Mouse (Mus musculus): ENCODE measurements around the gene Gjc2.
A peak's percentile ranks its signal among the peaks of the same experiment; 100 is the strongest.

The Gjc2 gene

DNA sequence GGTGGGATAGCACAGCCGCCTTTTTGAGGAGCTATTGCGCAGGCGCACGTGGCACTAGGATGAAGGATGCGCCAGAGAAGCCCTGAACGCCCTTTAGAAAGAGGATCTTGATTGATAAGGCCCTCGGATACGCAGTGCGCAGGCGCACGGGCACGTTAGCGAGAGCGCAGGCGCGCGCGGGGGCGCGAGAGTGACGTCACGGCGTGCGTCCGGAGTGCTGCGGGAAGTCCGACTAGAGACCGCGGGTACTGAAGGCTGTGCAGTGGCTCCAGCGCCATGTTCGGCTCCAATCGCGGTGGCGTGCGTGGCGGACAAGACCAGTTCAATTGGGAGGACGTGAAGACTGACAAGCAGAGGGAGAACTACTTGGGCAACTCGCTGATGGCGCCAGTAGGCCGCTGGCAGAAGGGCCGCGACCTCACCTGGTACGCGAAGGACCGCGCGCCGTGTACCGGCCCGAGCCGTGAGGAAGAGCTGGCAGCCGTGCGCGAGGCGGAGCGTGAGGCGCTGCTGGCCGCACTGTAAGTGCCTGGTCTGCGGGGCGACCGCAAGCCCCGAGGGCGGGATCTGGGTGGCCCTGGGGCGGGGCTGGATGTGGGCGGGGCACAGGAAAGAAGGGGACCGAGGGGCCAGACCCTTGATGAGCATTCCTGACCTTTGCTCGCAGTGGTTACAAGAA, 25.3 kb upstream of the Gjc2 start, which contains the start of gene 2310033P09Rik:
TSS of gene 2310033P09Rik (plus strand) at position 169 of the 679 bp plus-strand sequence.
- DNase-seq (ENCODE audit: low read depth, low spot score) = peak; percentile 90

DNA sequence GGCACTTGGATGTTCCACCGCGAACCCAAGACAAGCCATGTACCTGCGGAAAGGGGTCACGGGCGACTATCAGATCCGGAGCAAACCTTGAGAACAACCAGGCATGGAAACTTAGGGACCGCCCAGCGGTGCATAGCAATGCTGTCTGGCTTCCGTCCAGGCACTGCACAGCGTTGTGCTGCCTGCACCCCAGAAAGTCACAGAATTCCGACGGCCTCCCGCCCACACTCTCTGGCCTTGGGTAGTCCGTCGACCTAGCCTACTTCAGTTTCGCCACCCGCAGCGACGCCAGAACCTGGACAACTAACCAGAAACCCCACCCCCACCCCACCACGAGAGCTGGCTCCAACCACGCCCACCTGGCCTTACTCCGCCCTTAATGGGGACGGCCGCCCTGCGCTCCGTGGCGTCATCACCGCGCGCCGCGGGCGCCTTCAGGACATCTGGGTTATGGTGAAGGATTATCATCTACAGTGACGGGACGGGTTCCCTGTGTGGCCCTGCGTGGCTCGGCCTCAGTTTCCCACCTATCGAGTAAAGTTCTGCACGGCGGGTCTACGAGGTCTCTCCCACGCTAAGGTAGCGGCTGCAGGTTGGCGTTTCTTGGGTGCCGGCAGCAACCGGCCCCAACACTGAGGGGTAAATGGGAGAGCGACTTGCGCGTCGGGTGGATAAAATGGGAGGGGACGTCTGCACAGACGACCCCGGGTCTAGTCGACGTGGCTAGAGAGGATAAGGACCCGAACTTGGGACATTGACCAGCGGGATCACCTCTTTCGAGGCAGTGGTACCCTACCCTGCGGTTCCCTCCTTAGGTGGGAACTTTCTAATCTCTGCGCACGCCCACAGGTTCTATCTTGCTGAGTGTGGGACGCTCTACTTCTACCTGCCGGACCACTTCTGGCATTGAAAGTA, 19.3 kb upstream of the Gjc2 start, which contains the start of gene Mrpl55:
TSS of gene Mrpl55 (plus strand) at position 406 of the 915 bp plus-strand sequence.
- DNase-seq (ENCODE audit: low read depth, low spot score) = peak; percentile 86

DNA sequence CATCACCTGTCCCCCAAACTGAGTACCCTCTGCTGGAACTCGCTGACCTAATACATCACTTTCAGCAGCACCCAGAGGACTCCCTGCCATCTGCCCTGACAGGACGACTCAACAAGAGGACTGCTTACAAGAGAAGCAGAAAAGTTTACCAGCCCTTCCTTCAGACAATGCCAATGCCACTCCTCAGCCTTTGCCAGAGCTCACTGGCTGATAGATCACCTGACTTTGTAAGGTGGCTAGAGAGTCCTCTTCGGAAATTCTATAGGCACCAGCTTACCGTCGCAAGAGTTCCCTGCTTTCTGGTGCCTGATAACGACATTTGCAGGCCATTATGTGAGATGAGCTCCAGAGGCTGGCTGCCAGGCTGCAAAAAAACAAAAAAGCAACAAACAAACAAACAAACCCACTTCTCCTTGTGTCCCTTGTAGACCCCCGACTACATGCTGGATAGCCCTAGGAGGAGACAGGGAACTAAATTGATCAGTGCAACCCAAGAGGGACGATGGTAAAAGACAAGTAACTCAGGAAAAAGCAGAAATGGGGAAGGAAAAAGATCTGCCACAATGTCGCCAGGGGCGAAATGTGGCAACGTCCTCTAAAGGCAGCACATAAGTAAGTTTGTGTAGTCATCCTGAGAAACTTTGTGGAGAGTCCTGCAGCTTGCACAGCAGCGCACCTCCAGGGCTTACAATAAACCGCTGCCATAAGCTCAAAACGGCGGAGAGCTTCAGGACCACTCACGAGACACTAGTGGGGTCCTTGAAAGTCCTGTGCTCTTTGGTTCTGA, 18.4 kb upstream of the Gjc2 start:
- DNase-seq (ENCODE audit: low read depth, low spot score) = no peak

DNA sequence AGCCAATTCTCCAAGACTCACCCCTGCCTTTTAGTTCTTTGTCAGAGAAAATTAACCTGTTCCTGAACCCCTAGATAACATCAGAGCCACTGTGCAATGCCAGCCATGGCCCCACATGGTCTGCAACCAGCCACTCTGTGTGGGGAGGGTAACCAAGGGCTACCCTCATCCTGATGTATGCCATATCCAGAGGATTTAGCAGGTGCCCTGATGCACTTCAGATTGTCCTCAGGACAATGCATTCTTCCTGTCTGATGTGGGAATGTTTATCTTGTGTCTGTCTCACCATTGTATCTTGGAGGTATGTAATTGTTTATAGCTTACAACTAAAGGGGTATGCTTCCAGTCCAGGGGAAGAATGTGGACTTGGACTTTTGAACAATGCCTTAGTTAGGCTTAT, 13.2 kb upstream of the Gjc2 start:
- DNase-seq (ENCODE audit: low read depth, low spot score) = no peak

DNA sequence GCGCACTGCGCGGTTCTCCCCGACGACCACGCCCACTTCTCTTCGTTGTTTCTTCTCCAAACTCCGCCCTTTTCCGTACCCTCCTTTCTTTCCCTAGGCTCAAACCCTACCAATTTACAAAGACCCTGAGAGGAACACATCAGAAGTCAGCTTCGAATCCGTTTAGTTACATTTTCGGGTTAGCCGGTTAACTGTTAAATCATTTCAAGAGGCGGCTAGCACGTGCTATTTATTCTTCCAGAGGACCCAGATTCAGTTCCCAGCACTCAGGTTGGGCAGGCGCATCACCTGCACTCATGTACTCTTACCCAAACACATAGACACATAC, 9.0 kb upstream of the Gjc2 start, which contains the start of gene Guk1:
TSS of gene Guk1 (minus strand) at position 154 of the 328 bp plus-strand sequence.
- DNase-seq (ENCODE audit: low read depth, low spot score) = no peak

DNA sequence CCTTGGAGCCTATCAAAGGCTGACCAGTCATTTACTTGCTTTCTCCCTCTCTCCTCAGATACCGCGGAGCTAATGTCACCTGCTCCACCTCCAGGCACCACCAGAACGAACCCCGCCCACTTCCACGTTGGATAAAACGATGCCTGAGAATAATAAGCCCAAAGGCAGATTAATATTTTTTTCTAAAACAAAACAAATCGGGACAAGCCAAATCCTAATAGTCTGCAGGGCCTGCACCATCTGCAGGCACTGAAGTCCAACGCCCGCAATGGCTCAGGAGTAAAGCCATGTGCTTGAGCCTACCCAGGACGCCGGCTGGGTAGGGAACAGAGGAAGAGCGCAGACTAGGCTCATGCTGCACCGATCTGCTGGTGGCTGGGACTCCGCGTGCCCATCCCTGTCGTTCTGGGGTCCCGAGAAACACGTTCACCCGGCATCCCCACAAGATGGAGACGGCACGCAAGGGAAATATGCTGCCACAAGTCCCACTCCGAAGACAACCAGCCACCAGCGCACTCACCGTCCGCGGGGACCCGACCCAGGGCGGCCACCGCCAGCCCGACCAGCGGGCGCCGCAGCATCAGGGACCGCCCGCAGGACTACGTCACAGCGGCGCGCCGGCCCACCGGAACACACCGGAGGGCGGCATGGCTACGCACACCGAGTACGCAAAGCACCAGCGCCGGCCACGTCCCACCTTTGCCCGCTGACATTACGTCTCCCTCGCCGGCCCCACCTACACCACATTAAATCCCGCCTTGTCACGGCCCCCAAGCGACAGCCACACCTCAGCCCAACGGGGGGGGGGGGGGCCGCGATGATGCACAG, 8.4 kb upstream of the Gjc2 start:
- peak; percentile 79 for DNase-seq (ENCODE audit: low read depth, low spot score)

DNA sequence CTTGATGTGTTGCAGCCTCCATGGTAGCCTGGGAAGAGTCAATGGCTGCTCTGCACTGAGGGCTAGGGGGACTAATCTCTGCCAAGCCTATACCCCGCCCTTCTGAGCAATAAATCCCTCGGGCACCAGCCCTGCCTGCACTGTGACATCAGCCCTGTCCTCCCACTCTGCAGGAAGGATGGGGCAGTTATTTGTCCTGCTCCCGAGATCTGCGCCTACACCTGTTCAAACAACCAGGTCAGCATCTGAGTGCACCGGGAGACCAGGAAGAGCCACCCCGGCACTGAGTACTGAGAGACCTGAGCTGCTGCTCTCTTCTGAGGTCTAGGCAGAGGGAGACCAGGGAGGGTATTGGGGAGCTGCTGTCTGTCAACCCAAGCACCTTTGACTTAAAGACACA, 4.7 kb upstream of the Gjc2 start:
- no peak for DNase-seq (ENCODE audit: low read depth, low spot score)

DNA sequence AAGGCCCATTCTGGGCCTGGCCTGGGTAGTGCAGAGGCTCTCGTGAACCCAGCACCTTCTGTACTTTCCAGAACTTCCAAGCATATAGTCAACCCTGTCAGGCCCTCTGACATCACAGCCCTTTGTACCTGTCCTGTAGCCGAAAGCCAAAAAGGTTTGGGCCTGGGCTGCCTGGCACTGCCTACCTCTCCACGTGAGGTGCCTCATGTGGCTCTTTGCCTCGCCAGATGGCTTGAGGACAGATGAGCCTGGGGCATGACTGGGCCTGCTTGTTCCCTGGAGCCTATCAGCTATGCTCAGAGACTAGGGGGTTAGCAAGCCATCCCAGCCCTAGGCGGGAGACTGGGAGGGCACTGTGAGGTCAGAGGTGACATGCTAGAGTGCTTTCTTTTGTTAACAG, 2.5 kb upstream of the Gjc2 start:
- DNase-seq (ENCODE audit: low read depth, low spot score) = no peak

DNA sequence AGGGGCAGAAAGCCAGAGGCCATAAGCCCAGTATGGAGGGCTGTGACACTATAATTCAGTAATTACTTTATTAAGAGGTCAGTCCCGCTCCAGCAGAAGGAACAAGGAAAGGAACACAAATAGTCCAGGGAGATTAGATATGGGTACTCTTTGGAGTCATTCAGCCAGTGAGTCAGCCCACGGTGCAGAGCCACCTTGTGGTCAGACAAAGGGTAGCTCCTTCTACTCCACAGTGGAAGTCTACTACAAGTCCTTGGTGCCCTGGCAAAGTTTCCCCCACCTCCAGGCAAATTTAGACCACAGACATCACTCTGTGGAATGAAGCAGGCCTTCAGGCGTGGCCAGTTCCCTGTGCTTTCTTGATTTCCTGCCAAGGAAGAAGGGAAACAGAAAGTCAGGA, 808 bp upstream of the Gjc2 start:
- no peak for DNase-seq (ENCODE audit: low read depth, low spot score)

DNA sequence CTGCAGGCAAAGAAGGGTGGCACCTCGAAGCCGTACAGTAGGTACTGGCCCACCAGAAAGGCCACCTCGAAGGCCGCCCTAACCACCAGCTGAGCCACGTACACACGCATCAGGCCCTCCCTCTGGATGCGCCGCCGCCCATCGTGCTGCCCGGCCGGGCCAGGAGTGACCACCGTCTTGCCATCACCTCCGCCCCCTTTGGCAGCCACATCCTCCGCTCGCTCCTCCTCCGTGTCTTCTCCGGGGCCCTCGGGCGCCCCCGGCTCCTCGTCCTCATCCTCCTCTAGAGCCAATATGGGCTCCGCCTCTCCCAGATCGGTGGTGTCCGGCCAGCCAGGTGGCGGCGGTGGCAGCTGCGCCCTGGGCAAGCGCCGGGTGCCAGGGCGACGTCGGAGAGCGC, 6.1 kb downstream of the Gjc2 start:
- no peak for DNase-seq (ENCODE audit: low read depth, low spot score)

DNA sequence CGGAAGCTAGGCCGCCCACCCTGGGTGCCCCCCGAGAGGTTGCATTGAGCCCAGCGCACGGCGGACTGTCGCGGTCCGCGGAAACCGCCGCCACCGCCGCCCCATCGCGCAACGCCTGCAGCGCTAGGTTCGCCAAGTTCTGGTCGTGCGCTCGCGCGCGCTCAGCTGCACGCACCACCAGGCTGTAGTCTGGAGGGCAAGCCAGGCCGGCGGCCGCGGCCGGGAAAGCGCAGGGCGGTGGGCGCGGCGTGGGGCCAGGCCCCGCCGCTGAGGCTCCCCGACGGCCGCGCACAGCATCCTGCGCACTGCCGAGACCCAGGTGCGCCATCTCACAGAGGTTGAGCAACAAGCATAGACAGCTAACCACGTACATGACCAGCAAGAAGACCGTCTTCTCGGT, 6.5 kb downstream of the Gjc2 start:
- no peak for DNase-seq (ENCODE audit: low read depth, low spot score)

DNA sequence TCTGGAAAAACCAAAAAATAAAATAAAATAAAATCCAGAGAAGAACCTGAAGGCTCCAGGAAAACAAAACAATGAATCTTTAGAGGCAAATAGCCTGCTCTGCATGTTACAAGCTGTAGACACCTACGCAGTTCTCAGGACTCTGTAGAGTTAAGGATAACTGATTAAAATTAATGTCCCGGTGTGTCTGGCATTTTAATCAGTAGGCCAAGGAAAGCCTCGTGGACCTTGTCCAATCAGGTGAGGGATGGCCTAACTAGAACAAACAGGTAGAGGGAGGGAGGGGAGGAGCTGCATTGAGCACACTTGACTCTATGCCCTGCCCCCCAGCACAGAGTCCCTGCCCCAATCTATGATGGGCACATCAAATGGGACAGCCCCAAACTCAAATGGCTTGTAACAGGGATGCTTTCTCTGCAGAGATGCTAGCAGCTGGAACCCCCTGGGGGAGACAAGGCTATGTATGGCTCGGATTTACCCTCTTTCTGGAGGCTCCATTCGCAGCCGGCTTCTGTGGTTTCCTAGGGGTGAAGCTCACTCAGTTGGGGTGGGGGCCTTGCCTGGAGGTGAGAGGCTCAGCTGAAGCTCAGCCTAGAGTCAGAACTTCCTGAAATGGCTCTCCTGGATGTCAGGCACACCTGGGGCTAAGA, 8.7 kb downstream of the Gjc2 start:
- no peak for DNase-seq (ENCODE audit: low read depth, low spot score)

DNA sequence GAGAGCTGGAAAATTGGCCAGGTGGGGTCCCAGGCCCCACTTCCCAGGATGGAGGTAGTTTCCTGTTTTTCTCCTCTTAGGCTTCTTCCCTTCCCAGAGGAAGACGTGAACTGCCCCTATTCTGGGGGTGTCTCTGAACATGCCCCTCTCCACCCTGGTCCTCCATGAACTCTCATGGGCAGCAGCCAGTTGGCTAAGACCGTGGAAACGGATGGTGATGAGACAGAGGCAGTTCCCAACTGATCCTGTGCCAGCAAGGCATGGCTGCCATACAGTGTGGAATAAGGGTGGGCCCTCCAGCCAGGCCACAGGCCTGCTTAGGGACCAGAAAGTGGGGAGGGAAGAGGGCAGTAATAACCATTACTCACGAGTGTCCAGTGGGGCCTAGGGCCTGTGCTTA, 12.5 kb downstream of the Gjc2 start:
- no peak for DNase-seq (ENCODE audit: low read depth, low spot score)

DNA sequence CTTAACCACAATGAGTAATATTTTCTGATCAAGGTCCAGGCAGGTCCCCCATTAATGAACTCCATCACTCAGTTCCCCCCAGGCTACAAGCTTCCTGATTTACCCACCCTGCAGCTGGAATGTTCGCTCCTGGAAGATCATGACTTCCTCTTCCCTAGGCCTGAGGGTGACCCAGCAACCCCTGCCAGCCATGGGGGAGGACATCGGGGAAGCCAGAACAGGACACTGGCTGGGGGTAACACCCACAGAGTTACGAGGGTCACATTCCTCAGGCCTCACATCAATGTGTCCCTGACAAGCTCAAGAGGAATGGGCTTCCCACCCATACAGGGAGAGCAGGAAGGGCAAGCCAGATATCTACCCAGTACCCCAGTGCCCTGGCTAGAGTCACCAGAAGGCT, 13.2 kb downstream of the Gjc2 start:
- DNase-seq (ENCODE audit: low read depth, low spot score) = no peak

DNA sequence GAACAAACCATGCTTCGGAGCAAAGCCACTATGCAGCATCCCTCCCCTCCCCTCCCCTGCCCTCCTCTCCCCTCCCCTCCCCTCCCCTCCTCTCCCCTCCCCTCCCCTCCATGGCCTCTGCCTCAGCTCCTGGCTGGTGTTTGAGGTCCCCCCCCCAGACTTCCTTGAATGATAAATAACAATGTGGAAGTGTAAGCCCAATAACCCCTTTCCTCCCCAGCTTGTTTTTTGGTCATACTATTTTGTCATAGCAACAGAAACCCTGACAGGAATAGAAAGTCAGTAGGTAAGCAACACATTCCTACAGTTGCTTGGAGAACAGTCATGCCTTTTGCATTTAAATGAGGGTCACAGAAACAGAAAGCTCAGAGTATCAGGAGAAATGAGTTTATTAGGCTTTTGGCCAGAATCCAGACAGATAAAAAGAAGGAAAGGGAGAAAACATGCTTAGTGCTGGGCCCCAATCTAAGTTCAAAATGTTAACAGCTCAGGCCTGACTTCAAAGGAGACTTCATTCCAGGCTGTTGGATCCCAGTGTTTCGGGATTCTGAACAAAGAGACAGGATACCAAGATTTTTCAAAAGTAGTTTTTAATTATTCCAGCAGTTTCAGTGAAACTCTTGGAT, 17.3 kb downstream of the Gjc2 start:
- no peak for DNase-seq (ENCODE audit: low read depth, low spot score)

DNA sequence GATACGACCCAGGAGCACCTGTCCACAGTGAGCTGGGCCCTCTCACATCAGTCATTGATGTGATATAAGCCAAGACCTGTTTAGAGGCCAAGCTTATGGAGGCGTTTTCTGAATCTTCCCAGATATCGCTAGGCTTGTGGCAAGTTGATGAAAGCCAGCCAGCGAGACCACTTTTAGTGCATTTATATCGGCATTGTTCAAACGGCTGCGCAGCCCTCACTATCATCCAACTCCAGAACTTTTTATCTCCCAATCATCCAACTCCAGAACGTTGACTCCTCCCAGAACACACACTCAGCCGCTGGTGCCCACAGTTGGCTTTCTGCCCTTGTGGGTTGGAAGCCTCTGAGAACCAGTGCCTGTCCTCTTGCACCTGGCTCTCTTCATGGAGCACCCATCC, 18.6 kb downstream of the Gjc2 start:
- no peak for DNase-seq (ENCODE audit: low read depth, low spot score)

DNA sequence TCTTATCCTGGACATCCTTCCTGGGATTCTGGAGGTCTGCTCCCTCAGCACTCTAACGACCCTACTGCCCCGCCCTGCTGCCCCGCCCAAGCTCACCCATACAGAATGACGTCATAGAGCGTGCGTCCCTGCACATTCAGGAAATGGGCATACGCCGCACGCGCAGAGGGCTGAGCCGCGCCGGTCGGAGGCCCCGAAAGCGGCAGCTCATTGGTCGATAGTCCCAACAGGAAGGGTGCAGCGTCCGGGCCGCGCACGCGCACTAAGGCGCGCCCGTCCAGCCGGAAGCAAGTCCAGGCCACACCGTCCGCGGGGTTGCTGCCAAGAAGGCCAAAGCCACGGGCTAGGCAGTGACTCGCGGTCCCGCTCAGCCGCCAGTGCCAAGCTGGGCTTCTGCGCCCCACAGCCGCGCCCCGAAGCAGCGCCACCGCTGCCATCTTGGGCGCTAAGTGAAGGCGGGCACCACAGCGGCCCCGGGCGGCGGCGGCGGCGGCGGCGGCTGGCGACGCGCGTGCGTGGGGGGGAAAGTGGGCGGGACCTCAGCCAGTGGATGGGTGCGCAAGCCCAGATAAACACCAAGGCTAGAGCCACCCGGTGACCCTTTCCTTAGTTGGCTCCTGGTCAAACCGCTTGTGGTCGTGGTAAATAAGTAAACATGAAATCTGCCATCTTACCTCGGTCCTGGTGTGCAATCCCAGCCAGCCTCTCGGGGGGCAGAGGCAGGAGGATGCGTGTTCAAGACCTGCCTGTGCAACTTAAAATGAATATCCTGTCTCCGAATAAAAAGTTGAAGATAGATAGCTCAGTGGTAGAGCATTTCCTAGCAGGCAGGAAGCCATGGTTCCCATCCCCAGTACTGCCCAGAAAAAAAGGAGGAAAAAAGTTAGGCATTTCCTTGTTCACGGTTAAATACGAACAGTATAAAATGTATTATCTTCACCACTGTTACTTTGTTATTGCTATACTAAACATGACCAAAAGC, 19.5 kb downstream of the Gjc2 start, which contains the start of gene Iba57:
TSS of gene Iba57 (minus strand) at position 485 of the 982 bp plus-strand sequence.
- DNase-seq (ENCODE audit: low read depth, low spot score) = peak; percentile 97

DNA sequence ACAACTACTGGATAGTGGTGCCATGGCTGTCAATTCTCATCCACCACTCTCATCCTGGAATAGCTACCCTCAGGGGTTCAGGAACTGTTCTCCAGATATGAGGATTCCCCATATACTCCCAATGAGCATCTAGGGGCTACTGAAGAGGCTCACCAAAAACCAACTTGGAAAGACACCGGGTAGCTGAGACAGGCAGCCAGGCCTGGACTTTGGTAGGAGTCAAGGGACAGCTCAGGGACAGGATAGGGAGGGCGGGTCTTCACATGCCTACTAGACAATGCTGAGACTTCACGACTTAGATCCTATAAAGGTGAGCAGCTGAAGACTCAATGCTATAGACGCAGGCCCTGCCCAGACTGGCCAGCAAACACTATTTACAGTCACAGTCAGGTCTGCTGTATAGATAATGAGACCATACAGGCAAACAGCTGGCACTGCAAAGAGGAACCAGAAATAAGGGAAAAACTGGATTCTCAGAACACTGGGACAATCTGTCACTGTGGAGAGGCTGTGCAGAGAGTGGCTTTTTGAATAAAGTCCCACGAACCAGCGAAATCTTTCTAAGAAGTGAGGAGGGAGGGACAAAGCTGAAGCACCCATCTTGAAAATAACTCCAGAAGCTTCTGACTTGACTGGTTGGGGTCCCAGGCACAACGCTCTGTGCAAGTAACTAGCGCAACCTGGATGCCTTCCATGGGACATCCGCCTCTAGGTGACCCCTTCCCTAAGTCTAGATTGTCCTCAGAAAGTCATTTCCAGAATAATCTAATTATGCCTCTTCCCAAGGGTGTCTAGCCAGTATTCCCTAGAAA, 20.4 kb downstream of the Gjc2 start:
- no peak for DNase-seq (ENCODE audit: low read depth, low spot score)
